Mouse (Mus musculus) gastrocnemius, postnatal 25 days (tissue): ENCODE data around the gene Epha2. TPM values are rescaled to one million over a fixed set of nuclear protein-coding genes. Genes with fewer than 3 reads are reported as not detected.

ENCODE experiments used
- DNase-seq: peaks from one replicate; pipeline ENCODE4 v3.0.0; 2022
- total RNA-seq, 2 experiments: library from RNA; stranded (reverse); gene quantifications; 1 replicate in 1 of 2; 2 replicates in 1 of 2; pipeline ENCODE4 v1.2.3; 2021

Epha2 gene
- total RNA-seq, 2 experiments from 2014 or later: 1.3 to 2.0 TPM

DNA sequence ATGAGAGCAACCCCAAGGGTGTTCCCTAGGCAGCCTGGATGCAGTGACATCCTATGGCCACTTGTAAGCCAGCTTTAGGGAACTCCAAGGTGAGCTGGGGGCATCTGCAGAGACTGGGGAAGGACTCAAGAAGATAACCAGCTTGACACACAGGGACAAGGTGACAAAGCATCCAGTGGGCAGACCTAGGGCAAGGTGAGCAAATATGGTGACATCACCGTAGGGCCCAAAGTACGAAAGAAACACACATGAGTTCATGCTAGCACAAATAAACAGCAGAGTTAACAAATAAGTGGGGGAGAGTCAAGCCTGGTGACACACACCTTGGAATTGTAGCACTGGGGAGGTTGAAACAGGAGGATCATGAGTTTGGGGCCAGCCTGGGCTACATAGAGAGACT lies 30.4 kb downstream of the Epha2 start:
- DNase-seq: no peak

DNA sequence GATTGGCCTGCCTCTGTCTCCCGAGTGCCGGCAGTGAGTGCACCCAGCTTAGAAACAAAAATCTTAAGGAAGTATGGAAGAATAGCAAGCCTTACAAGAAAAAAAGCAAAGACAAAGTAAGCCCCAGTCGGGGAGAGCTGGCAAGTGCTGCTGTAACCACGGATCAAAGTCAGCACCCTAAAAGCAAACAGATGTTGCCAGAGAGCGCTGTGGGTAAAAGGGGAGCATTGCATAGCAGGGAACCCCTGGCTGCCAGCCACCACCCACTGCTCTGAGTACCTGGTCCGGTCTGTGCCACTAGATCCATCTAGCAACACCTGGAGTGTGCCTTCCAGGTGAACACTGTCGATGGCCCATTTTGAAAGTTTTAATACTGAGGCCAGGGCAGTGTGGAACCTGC lies 31.2 kb downstream of the Epha2 start:
- no peak for DNase-seq

DNA sequence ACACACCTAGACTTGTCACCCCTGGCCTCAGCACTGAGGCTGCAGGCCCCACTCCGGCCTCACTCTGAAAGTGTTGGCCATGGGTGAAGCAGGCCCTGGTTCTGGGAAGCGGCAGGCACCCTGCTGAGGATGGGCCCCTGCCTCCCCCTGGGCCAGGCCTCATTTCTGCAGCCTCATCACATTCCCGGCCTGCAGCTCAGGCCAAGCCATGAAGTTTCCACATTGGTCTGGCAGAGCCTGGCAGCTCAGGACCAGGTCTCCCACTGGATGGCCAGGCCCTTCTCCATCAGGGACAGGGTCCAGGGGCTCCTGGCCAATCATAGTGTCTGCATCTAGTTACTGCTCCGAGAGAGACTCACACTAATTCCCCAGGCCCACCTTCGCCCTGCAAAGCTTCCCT lies 33.7 kb downstream of the Epha2 start:
- DNase-seq: peak; percentile 30

DNA sequence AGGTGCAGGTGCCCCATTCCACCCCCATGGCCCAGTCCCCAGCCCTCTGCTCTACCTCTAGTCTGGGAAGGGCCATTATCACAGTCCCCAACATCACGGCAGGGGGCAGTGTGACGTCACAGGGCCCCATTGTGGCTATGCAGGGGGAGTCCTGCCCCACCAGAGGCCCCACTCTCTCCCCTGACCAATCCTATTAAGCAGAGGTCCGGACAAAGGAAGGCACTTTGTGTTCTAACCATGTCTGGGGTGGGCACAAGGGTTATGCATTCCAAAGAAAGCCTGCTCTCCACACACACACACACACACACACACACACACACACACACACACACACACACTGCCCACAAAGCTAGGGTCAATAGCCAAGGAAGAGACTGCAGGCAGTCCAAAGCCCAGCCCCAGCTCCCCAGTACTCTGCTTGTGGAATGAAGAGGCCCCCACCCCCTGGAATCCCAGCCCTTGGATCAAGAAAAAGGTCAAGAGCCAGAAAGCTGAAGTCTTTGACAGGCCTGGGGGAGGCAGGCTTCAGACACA lies 34.3 kb downstream of the Epha2 start:
- no peak for DNase-seq

DNA sequence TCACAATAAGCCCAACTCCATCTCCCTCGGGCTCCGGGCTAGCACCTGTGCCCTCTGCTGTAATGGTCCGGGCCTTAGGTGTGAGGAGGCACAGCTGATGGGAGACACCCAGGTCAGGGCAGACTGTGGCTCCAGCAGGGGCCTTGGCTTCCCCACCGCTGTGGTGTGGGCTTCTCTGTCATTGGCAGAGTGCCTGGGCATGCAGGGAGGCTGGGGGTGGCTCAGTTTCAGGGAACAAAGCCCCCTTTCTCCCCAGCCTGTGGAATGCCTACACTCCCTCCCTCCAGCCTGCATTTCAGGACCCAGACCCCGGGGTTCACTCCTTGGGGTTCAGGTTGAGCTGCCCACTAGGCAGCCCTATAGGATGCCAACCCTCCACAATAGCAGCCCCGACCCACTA lies 35.2 kb downstream of the Epha2 start:
- no peak for DNase-seq

DNA sequence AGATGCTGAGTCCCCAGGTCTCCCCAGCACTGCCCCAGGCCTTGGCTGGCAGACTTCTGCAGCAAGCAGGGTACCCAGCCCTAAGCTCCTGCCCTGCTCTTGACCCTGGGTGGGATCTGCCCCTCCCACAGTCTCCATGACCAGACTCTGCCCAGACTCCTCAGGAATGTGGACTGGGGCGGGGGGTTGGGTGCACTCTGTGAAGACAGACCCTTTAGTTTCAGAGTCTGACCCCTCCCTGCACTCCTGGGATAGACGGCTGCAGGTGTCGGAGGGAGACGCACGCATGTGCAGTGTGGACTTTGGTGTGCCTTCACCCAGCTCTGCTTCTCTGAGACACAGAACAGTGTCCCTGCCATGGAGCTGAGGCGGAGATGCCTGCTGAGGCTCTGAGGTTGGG lies 36.9 kb downstream of the Epha2 start:
- DNase-seq: no peak

DNA sequence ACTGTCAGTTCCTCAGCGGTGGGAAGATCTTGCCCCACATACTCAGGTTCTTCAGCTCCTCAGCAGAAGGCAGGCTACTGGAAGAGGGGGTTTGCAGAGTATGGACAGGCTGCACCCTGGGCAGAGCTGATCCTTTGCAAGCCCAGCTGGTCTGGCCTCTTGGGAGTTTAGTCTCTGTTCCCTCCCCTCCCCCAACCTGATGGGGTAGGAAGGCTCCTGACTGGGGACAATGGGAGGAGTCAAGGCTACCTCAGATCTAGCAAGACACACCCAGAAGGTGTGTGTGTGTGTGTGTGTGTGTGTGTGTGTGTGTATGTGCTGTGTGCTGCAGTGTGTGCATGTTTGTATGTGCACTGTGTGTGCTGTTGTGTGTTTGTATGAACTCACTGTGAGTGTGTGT lies 37.8 kb downstream of the Epha2 start:
- DNase-seq: no peak

DNA sequence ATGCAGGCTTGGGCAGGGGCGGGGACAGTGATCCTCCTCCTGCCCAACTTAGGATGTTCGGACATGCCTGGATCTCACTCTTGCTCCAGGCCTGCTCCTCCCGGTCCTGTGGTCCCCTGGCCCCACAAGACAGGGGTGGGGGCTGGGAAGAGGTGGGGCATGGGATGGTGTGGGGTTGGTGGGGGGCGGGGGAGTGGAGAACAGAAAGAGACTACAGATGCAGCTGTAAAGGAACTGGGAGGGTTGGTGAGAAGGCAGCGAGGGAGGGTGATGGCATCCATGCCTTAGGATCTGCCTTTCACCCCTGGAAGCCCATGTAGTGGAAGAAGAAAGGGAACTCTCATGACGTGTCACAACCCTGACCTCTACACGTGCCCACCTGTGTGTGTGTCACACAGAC lies 40.4 kb downstream of the Epha2 start:
- DNase-seq: no peak

DNA sequence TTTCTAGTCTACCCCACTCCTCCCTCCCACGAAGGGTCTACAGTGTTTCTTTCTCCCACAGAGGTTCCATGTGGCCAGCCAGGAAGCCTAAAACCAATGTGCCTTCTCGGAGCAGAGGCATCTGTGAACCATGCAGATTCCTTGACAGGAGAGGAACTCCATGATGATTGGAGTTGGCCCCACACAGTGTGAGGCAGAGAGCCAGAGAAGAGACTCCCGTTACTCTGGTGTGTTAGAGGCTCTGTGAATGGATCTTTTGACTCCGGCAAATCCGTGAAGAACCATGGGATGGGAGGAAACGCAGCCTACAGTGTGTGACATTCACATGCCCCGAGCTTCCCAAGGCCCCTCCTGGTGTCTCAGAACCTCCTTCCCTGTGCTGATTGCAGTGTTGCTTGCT lies 42.5 kb downstream of the Epha2 start:
- no peak for DNase-seq

DNA sequence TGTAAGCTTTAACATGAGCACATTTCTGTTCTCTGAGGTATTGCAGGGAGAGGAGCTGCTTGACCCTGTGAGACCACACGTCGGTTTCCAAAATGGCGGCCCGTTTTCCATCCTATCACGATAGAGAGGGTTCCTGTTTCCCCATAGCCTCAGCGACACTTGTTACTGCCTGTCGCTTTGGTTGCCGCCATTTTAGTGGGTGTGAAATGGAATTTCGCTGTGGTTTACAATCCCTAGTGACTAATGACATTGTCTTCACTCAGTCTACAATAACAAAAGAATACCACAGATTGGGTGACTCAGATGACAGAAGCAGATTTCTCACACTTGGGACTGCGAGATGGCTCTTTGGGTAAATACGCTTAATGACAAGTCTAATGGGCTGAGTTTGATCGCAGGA lies 44.2 kb downstream of the Epha2 start:
- DNase-seq: no peak

DNA sequence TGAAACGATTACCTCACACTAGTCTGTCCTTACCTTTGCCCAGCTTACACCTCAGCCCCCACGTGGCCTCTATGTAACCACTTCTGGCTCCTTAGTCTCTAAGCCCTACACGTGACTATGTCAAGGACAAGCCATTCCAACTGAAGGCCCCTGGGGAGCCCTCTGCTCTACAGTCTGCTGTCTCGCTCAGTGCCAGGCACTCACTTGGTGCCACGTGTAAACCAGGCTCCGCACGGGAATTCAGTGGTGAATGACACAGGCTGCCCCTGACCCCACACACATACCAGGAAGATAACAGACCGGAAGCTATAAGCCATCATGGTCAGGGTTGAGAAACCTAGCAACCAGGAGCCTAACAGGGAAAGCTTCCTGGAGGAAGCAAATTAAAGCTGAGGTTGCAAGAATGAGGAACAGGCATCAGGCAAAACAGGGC lies 46.3 kb downstream of the Epha2 start:
- DNase-seq: no peak

DNA sequence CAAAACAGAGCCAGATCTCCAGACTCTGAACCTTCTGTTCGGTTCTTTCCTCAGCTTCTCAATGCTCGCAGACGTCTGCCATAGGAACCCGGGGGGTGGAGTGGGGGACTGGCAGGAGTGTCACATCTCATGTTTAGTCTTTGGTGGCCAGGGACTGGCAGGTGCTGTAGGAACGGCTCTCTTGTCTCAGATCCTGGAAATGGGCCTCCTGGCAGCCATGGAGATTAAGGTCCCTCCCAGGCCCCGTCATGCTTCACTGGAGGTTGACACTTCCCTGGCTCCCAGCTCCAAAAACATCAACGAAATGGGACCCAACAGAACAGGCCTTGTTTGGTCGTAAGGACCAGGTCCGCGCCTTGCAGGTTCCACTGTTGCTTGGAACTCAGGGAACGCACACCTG lies 47.6 kb downstream of the Epha2 start:
- no peak for DNase-seq

DNA sequence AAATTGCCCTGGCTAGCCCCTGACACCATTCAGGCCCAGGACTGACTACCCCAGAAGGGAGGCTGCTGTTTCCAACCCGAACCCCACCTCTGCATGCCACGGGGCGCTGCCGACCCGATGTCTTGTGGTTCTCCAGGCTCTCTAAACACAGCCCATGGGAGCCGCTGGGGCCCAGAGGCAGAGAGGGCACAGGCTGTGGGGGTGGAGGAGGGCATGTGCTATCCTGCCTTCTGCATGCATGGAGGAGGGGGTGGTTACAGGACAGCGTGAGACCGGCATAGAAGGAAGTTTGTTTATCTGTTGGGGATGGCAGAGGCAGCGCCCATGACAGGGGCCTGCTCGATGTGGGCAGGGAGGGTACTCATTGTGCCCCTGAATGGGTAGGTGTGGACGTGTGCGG lies 49.0 kb downstream of the Epha2 start:
- DNase-seq: no peak

DNA sequence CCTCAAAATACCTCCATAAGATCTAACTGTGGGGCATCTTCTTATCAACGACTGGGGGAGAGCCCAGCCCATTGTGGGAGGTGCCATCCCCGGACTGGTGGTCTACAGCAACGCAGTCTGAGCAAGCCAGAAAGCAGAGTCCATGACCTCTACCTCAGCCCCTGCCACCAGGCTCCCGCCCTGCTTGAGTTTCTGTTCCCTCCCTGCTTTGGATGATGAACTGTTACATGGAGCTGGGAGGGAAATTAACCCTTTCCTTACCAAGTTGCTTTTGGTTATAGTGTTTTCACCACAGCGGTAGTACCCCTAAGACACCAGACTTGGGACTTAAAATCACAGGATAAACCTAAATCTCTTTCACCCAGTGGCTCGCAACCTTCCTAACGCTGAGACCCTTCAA lies 50.9 kb downstream of the Epha2 start:
- no peak for DNase-seq

DNA sequence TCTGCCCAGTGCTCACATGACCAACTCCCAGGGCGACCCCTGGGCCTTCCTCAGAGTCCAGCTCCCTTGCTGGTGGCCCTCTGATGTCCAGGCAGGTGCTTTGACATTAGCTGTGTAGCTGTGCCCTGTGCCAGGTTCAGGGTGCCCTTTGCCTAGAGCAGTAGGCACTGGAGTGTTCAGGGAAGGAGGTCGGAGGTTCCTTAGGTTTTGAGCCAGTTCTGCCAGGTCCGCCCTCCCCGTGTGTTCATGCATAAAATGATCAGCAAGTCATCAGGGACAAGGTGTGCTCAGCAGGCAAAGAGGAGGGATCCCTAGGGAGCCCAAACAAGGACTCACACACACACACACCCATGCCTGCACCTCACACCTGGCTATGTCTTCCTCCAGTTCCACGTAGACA lies 51.9 kb downstream of the Epha2 start:
- DNase-seq: no peak

DNA sequence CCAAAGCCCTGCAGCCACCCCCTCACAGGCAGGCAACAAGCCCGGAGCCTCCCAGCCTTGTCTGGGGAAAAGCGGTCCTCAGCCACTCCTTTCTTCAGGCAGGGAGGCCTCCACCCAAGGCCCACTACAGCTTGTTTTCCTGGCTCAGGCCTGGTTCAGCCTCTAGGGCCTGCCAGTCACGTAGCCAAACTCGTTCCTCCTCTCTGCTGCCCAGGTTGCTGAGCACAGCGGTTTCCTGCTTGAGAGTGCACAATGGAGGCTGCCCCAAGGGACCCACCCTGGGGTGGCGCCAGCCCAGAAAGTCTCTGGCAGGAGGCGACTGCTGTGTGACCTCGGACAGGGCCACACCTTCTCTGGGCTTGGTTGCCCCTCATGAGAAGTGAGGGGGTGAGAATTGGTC lies 52.8 kb downstream of the Epha2 start:
- DNase-seq: peak; percentile 54

DNA sequence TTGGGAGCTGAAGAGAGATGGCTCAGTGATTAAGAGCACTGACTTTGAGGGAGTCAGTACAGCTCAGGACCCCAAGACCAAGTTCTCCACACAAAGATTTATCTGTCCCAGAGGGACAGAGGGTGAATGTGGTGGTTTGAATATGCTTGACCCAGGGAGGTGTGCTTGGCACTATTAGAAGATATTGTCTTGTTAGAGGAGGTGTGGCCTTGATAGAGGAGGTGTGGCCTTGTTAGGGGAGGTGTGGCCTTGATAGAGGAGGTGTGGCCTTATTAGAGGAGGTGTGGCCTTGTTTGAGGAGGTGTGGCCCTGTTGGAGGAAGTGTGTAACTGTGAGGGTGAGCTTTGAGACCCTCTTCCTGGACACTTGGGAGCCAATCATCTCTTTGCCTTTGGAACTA lies 56.8 kb downstream of the Epha2 start:
- DNase-seq: no peak

DNA sequence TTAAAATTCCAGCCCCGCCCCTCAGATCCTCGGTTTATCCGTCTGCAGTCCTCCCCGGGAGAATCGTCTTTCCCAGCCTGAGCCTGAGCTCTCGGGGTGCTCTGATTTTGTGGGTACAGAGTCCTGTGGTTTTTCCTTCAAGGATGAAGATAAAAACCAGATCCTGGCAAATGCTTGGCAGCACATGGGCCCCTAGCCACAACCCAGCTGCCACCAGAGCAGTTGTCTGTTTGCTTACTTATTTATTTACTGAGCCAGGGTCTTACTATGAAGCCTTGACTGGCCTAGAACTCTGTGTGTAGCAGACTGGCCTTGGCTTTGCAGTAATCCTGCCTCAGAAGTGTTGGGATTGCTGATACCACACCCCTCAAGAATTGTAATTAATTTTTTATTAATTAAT lies 58.2 kb downstream of the Epha2 start:
- DNase-seq: no peak

DNA sequence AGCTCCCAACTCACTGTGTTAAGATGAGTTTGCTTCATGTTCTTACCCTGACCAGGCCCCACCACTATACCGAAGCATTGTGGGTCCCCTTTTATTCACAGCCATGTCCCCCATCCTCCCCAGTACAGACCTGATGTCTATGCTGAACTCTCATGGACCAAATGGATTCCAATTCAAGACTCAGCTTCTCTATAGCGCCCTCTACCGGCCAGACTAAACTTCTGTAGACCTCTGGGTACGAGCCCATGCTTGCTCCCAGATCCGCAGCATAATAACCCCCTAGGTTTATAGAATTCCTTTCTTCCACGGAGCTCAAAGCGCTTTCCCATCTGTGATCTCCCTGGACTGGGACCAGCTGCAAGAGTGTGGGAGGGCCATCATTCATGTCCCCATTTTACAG lies 59.8 kb downstream of the Epha2 start:
- DNase-seq: no peak

DNA sequence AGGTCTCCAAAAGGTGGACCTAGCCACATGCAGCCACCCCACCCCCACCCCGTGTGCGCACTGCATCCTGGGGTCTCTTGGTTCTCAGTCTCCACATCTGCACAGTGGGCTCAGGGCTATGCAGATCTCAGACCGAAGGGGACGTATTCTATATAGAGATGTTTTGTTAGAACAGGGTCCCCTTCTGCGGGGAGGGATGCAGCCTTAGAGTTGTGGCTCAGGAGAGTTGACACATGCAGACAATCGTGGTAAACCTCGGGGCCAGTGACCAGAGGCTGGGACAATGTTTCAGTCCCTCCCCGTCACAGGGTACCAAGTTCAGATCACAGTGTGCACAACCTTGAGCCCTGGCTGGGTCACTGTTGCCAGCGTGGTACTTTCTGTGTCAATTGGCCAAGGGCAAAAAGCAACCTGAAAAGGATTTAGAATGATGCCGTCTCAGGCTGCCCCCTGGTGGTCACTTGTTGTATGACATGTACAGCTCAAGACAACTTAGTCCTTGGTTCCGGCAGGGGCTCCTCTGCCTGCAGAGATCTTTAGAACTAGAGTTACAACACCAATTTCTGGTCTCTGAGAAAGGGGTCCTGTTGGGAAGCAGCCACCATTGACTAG lies 62.0 kb downstream of the Epha2 start:
- peak; percentile 48 for DNase-seq

DNA sequence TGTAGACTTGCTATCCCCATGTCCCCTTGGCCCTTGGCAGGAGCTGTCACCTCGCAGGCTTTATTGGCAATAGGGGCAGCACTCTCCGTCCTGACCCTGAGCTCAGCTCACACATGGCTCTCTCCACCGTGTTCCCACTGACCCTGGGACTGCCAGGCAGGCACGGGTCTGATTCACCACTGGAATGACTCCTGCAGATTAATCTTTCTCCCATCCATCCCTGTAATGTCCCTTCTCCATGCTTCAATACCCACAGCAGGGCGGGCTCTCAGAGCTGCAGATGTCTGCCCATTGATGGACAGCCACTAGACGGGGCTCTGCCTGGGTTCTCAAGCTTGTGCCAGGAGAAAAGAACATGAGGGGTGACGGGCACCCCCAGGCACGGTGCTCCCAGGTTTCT lies 64.1 kb downstream of the Epha2 start:
- no peak for DNase-seq

DNA sequence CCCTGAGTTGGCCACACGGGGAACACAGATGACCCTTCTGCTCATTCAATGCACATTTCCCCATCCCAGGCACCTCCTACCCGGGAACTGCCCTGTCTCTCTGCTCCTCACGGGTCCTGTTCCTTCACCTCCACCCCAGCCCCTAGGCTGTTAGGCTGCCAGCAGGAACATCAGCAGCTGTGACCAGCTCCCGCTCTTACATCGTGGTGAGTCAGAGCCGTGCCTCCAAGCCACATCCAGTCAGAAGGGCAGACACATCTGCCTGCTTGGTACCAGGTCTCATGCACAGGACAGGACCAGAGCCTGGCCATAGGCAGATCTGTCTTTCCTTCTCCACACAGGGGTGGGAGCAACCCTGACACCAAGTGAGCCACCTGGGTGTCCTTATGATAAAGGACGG lies 64.8 kb downstream of the Epha2 start:
- no peak for DNase-seq

DNA sequence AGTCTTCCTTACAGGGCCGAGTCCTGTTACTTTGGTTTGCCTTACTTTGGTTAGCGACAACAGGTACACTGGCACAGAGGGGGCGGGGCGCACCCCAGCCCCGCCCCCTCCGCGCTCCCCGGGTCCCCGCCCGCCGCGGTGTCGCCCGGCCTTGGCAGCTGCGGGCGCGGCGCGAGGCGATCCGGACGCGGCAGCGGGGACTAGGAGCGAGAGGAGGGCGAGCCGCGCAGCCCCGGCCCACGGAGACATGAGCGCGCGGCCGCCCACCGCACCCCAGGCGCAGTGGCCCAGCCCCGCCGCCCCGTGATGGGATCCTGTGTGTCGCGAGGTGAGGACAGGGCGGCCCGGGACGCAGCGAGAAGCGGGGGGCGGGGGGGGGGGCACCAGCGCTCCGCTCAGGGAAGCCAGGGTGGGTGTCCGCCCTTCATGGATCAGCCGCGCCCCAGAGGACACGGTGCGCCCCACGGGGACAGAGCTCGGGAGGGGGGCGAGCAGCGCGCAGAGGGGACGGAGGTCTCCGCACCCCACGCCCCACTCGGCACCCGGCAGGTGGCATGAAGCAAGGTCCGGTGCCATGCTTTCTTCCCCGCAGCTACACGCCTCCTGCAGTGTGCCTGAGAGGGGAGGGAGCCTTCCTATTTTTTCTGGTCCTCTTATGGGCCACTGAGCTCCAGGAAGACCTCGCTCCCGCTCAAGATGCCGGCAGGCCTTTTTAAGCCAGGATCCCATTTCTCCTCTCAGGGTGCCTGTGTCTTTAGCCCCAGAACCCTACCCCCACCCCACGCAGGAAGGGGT lies 67.2 kb downstream of the Epha2 start, which contains the start of gene Fam131c:
Gene Fam131c (plus strand): TSS at position 224 of the 795 bp plus-strand sequence.
- DNase-seq: no peak

DNA sequence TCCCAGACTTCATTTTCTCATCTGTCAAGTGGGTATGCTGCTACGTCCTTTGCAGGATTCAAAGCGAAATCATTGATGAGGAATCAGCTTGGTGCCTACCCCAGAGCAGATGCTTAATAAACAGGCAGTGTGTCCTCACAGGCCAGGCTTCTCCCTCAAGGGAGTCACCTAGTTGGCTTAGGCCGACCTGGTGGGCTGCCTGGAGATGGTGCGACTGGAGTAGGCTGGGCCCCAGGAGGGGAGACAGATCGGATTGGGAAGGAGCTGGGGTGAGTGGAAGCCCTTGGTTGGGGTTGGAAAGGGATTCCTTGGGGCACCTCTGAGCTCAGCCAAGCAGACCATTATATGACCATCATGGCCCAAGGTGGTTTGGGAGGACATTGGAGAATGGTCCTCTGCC lies 71.4 kb downstream of the Epha2 start:
- no peak for DNase-seq
